Mouse (Mus musculus) left cerebral cortex, adult 9 months (tissue): ENCODE measurements around the gene Gm20903.
"Not testable (repeated sequence)": the region's sequence is repeated elsewhere in the genome, so short reads cannot be mapped to it uniquely, and the experiment has no call there.

Source experiments
- DNase-seq, 2 experiments: peaks; one replicate each; pipeline ENCODE4 v3.0.0; 2022; ENCODE audit warnings: low spot score in 2 of 2

The Gm20903 gene

GRCm38 (mm10) chrY:73669015-73669414, at the start of gene Gm20903:
Gene Gm20903 (plus strand): TSS chrY:73669315.
- not testable (repeated sequence) for DNase-seq
